Mouse (Mus musculus): ENCODE data around the gene Cnpy3. TPM values are rescaled to one million over a fixed set of nuclear protein-coding genes. Genes with fewer than 3 reads are reported as not detected.

Gene Cnpy3
- polyA plus RNA-seq, 1 experiment from 2014 or later, result 54.9 TPM

DNA sequence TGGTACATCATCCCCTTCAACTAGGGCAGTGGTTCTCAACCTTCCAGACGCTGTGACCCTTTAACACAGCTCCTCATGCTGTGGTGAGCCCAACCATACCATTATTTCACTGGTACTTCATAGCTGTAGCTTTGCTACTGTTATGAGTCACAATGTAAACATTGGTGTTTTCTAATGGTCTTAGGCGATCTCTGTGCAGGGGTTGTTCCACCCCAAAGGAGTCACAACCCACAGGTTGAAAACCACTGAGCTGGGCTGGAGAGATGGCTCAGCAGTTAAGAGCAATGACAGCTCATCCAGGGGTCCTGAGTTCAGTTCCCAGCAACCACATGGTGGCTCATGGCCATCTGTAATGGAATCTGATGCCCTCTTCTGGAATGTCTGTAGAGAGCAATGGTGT lies 60.6 kb downstream of the Cnpy3 start:
- no peaks in the 10 kb centered on the region for H3K9me3 ChIP-seq (ENCODE audit: control insufficient read depth, low read length)
- no peaks in the 10 kb centered on the region for H3K4me1 ChIP-seq (ENCODE audit: control insufficient read depth, insufficient read depth, low read length)
- no peaks in the 10 kb centered on the region for H3K27me3 ChIP-seq (ENCODE audit: control insufficient read depth, insufficient read depth, low read length)
- H3K9ac ChIP-seq (ENCODE audit: low read length), result no peak overlapping the region
- no peak overlapping the region for H3K4me2 ChIP-seq (ENCODE audit: low read depth)
- DNase-seq (ENCODE audit: low spot score) (no peak), ATAC-seq (ENCODE audit: insufficient read depth, low FRiP score, low TSS enrichment) (no peak)
- peaks cover 13% of the 10 kb centered on the region for H3K36me3 ChIP-seq (ENCODE audit: control insufficient read depth, insufficient read depth, low read length)
- H3K4me3 ChIP-seq (ENCODE audit: low read depth, low read length), result no peak overlapping the region
- 91% methylated on average over 2 of the region's 2 CpGs for WGBS
- no peak overlapping the region for H3K27ac ChIP-seq (ENCODE audit: low read depth, low read length)

DNA sequence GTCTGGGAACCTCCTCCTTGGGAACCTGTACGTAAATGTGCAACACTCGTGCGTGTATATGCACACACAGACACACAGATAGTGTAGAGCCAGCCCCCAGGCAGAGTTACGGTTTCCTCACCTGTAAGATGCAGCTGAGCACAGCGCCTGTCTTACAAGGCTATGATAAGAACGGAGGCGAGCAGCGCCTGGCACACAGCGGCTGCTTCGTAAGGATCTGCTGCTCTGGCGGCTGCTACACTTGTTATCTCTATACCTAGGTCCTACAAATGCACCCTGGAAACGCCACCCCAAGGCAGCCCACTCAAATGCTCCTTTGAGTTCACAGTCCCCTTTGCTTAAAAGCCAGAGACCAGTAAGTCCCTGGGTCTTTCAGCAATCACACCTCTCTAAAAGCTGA lies 61.3 kb downstream of the Cnpy3 start:
- 94% methylated on average over 12 of the region's 12 CpGs for WGBS
- no peaks in the 10 kb centered on the region for H3K9me3 ChIP-seq (ENCODE audit: control insufficient read depth, low read length)

DNA sequence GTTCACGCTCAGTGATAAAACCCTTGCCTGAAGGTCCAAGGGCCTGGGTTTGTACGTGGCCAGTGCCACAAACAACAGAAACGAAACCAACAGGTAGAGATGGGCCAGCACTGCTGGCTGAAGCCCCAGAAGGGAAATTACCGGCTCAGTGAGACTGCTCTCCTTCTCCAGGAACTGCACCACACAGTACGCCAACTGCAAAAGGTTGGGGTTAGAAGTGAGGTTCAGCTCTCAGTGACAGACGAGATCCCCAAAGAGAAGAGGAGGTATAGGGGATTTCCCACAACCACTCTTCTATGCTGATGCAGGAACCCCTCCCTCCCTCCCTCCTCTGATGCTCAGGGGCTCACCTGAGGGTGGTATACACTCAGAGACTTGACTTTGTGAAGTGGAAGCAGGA lies 66.1 kb downstream of the Cnpy3 start:
- H3K27me3 ChIP-seq (ENCODE audit: control insufficient read depth, insufficient read depth, low read length), result no peaks in the 10 kb centered on the region
- peaks cover 8% of the 10 kb centered on the region for H3K4me1 ChIP-seq (ENCODE audit: control insufficient read depth, insufficient read depth, low read length)
- WGBS, result 95% methylated on average over 6 of the region's 6 CpGs
- ATAC-seq (ENCODE audit: insufficient read depth, low FRiP score, low TSS enrichment), result no peak
- H3K9ac ChIP-seq (ENCODE audit: low read length), result no peak overlapping the region
- peaks cover 33% of the 10 kb centered on the region for H3K36me3 ChIP-seq (ENCODE audit: control insufficient read depth, insufficient read depth, low read length)
- H3K4me2 ChIP-seq (ENCODE audit: low read depth), result no peak overlapping the region
- H3K27ac ChIP-seq (ENCODE audit: low read depth, low read length), result no peak overlapping the region
- DNase-seq (ENCODE audit: low spot score), result no peak
- no peaks in the 10 kb centered on the region for H3K9me3 ChIP-seq (ENCODE audit: control insufficient read depth, low read length)
- no peak overlapping the region for H3K4me3 ChIP-seq (ENCODE audit: low read depth, low read length)

More for the DNA sequence above, 61.3 kb downstream of the Cnpy3 start:
- ATAC-seq (ENCODE audit: insufficient read depth, low FRiP score, low TSS enrichment), result no peak
- DNase-seq (ENCODE audit: low spot score), result no peak
- Histone ChIP-seq H3K4me2 (ENCODE audit: low read depth) (no peak overlapping the region), H3K27me3 (ENCODE audit: control insufficient read depth, insufficient read depth, low read length) (no peaks in the 10 kb centered on the region), H3K4me3 (ENCODE audit: low read depth, low read length) (no peak overlapping the region), H3K4me1 (ENCODE audit: control insufficient read depth, insufficient read depth, low read length) (no peaks in the 10 kb centered on the region), H3K9ac (ENCODE audit: low read length) (no peak overlapping the region), H3K36me3 (ENCODE audit: control insufficient read depth, insufficient read depth, low read length) (peaks cover 20% of the 10 kb centered on the region), H3K27ac (ENCODE audit: low read depth, low read length) (no peak overlapping the region)

Other genes with a start within 250 kb of the Cnpy3 start
- gene Cul9, start 205.8 kb downstream of the Cnpy3 start, polyA plus RNA-seq (2014; fragmentation: Nextera tagmentation; extraction: Ambion mirVana), result 4.4 and 5.4 TPM in 2 replicates
- 5.9 and 7.7 TPM in 2 replicates for gene Srf, start 196.0 kb downstream of the Cnpy3 start, polyA plus RNA-seq (2014; fragmentation: Nextera tagmentation; extraction: Ambion mirVana)
- 32.9 and 35.8 TPM in 2 replicates for gene Ptk7, start 122.7 kb downstream of the Cnpy3 start, polyA plus RNA-seq (2014; fragmentation: Nextera tagmentation; extraction: Ambion mirVana)
- 36.4 and 38.4 TPM in 2 replicates for gene Klc4, start 106.2 kb downstream of the Cnpy3 start, polyA plus RNA-seq (2014; fragmentation: Nextera tagmentation; extraction: Ambion mirVana)
- gene Mrpl2, start 106.0 kb downstream of the Cnpy3 start, polyA plus RNA-seq (2014; fragmentation: Nextera tagmentation; extraction: Ambion mirVana), result 104 and 113 TPM in 2 replicates
- 31.7 and 37.0 TPM in 2 replicates for gene Cul7, start 101.9 kb downstream of the Cnpy3 start, polyA plus RNA-seq (2014; fragmentation: Nextera tagmentation; extraction: Ambion mirVana)
- 49.8 and 53.5 TPM in 2 replicates for gene Rrp36, start 77.9 kb downstream of the Cnpy3 start, polyA plus RNA-seq (2014; fragmentation: Nextera tagmentation; extraction: Ambion mirVana)
- 179 and 180 TPM in 2 replicates for gene Mea1, start 73.4 kb downstream of the Cnpy3 start, polyA plus RNA-seq (2014; fragmentation: Nextera tagmentation; extraction: Ambion mirVana)
- gene Klhdc3, start 71.3 kb downstream of the Cnpy3 start, polyA plus RNA-seq (2014; fragmentation: Nextera tagmentation; extraction: Ambion mirVana), result 130 TPM in 2 replicates
- 119 and 124 TPM in 2 replicates for gene Ppp2r5d, start 47.1 kb downstream of the Cnpy3 start, polyA plus RNA-seq (2014; fragmentation: Nextera tagmentation; extraction: Ambion mirVana)
- 18.5 and 21.5 TPM in 2 replicates for gene Pex6, start 40.8 kb downstream of the Cnpy3 start, polyA plus RNA-seq (2014; fragmentation: Nextera tagmentation; extraction: Ambion mirVana)
- gene Gnmt, start 23.0 kb downstream of the Cnpy3 start, polyA plus RNA-seq (2014; fragmentation: Nextera tagmentation; extraction: Ambion mirVana), result 0.37 TPM in 1 of 2 replicates, not detected in the other
- gene Ptcra, start 11.5 kb upstream of the Cnpy3 start, polyA plus RNA-seq (2014; fragmentation: Nextera tagmentation; extraction: Ambion mirVana), result 0.38 and 0.95 TPM in 2 replicates
- gene 2310039H08Rik, start 20.4 kb upstream of the Cnpy3 start, polyA plus RNA-seq (2014; fragmentation: Nextera tagmentation; extraction: Ambion mirVana), result 45.7 and 47.8 TPM in 2 replicates
- 147 and 150 TPM in 2 replicates for gene Rpl7l1, start 30.5 kb upstream of the Cnpy3 start, polyA plus RNA-seq (2014; fragmentation: Nextera tagmentation; extraction: Ambion mirVana)
- 6.7 and 8.4 TPM in 2 replicates for gene Bicral, start 106.3 kb upstream of the Cnpy3 start, polyA plus RNA-seq (2014; fragmentation: Nextera tagmentation; extraction: Ambion mirVana)
- gene Tbcc, start 138.5 kb upstream of the Cnpy3 start, polyA plus RNA-seq (2014; fragmentation: Nextera tagmentation; extraction: Ambion mirVana), result 74.8 and 79.0 TPM in 2 replicates
- not detected in 2 replicates for gene Prph2, start 158.2 kb upstream of the Cnpy3 start, polyA plus RNA-seq (2014; fragmentation: Nextera tagmentation; extraction: Ambion mirVana)

Data from neural tube, embryonic 11.5 days (tissue).